Mouse (Mus musculus) neural tube, embryonic 14.5 days (tissue): Measurements from ENCODE around the gene Gm20830. TPM values are rescaled to one million over a fixed set of nuclear protein-coding genes. Genes with fewer than 3 reads are reported as not detected.
"Not testable (repeated sequence)": the region's sequence is repeated elsewhere in the genome, so short reads cannot be mapped to it uniquely, and the experiment has no call there.

Experiments
- ATAC-seq: fragments of 200-750 bp; cut with Nextera tagmentation; 2 replicates; pipeline ENCODE4 v1.8.0; 2017; ENCODE audit warnings: low read depth, mild to moderate bottlenecking, moderate TSS enrichment, moderate library complexity
- H3K27ac ChIP-seq: fragments of 300-500 bp; sonication (generic); 2 replicates; pipeline ENCODE4 v1.5.1; 2014; ENCODE audit warnings: low read depth, mild to moderate bottlenecking, control low read depth, low read length, moderate library complexity, mixed read lengths
- H3K27me3 ChIP-seq: fragments of 300-500 bp; sonication (generic); 2 replicates; pipeline ENCODE4 v1.6.1; 2014; ENCODE audit warnings: low read length; ENCODE audit not compliant: control insufficient read depth, insufficient read depth
- H3K36me3 ChIP-seq: fragments of 300-500 bp; sonication (generic); 2 replicates; pipeline ENCODE4 v1.6.1; 2014; ENCODE audit warnings: low read length, mixed read lengths; ENCODE audit not compliant: control insufficient read depth, insufficient read depth
- H3K4me1 ChIP-seq: fragments of 300-500 bp; sonication (generic); 2 replicates; pipeline ENCODE4 v1.6.1; 2014; ENCODE audit warnings: low read length; ENCODE audit not compliant: control insufficient read depth, insufficient read depth
- H3K4me2 ChIP-seq: fragments of 300-500 bp; sonication (generic); 2 replicates; pipeline ENCODE4 v1.6.1; 2014; ENCODE audit warnings: mild to moderate bottlenecking, low read depth, low read length, control low read depth
- H3K4me3 ChIP-seq: fragments of 300-500 bp; sonication (generic); 2 replicates; pipeline ENCODE4 v1.5.1; 2014; ENCODE audit warnings: low read depth, low read length, control low read depth, mixed read lengths
- H3K9ac ChIP-seq: fragments of 300-500 bp; sonication (generic); replicated peaks from 2 replicates; pipeline ENCODE4 v1.6.1; 2014; ENCODE audit warnings: low read depth, mild to moderate bottlenecking, control low read depth, low read length, mixed read lengths
- H3K9me3 ChIP-seq: fragments of 300-500 bp; sonication (generic); 2 replicates; pipeline ENCODE4 v1.6.1; 2016; ENCODE audit warnings: low read length; ENCODE audit not compliant: control insufficient read depth
- WGBS: fragments of 180-500 bp; shearing (Covaris S2); extraction: QIAGEN DNeasy Blood & Tissue Kit; methylation state at CpG from one replicate; pipeline ENCODE4 v1.1.7; 2014; 5-methylcytosine and 5-hydroxymethylcytosine counted together
- polyA plus RNA-seq: library from polyadenylated mRNA; unstranded; fragments of >200 nt; fragmentation: Nextera tagmentation; extraction: Ambion mirVana; gene quantifications from 2 replicates; pipeline ENCODE4 v1.2.1, GENCODE M21; 2014

Gene Gm20830
- not detected in 2 replicates for polyA plus RNA-seq

GRCm38 (mm10) chrY:6918182-6918581 is at the start of gene Gm20830:
Gm20830 (minus strand) TSS chrY:6918282.
- not testable (repeated sequence) for H3K27ac ChIP-seq, H3K27me3 ChIP-seq, H3K4me3 ChIP-seq, H3K9ac ChIP-seq, ATAC-seq, H3K9me3 ChIP-seq, H3K4me2 ChIP-seq, H3K36me3 ChIP-seq, H3K4me1 ChIP-seq
- 32% methylated on average over 3 of the region's 3 CpGs for WGBS

Other genes with a start within 250 kb of the Gm20830 start
- gene Gm21719, start 235.4 kb downstream of the Gm20830 start, polyA plus RNA-seq, result not detected in 2 replicates